16 mouse cellular contexts compared by ENCODE assay signal in the genomic region with DNA sequence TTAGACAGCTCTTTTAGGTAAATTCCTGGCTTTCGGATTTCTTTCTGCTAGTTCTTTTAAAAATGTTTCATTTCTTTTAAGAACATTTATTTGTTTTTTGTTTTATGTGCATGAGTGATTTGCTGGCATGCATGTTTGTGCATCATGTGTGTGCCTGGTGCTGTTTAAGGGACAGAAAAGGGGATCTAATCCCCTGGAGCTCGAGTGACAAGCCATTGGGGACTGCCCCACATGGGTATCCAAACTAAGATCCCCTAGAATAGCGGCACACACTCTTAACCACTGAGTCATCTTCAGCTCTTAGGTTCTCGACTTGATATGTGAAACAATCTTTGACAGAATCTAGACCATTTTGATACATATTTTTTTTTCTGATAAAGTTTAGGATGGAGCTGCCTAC.
"Had no signal": no experiment of that assay in that cellular context is flagged by ENCODE, and none has a peak within 500 bp of the region (broad histone marks: within the 10 kb centered on the region; RNA-seq: fewer than 3 reads in every experiment).

No protein-coding gene starts in this region.

- H3K4me3 ChIP-seq: neural tube, embryonic 13.5 days; neural tube, embryonic 15.5 days; stomach, embryonic 15.5 days had no signal

- DNase-seq: retina, postnatal 1 day; right cerebral cortex, adult 18-20 months; right cerebral cortex, postnatal 14 days; right cerebral cortex, postnatal 25 days; right cerebral cortex, postnatal 4 days; spleen, adult 18-20 months; thymus, adult 18-20 months; thymus, adult 2 months; thymus, postnatal 14 days; thymus, postnatal 25 days; thymus, postnatal 36 days; thymus, postnatal 4 days had no signal

- H3K27ac ChIP-seq: neural tube, embryonic 13.5 days; stomach, embryonic 15.5 days; stomach, postnatal 0 days had no signal

- H3K9me3 ChIP-seq: neural tube, embryonic 13.5 days; neural tube, embryonic 15.5 days; stomach, embryonic 15.5 days had no signal

- H3K9ac ChIP-seq: neural tube, embryonic 13.5 days; neural tube, embryonic 15.5 days; stomach, embryonic 15.5 days had no signal

- H3K4me2 ChIP-seq: neural tube, embryonic 13.5 days; neural tube, embryonic 15.5 days; stomach, embryonic 15.5 days had no signal

- H3K4me1 ChIP-seq: stomach, embryonic 15.5 days had no signal

- H3K27me3 ChIP-seq: neural tube, embryonic 13.5 days; neural tube, embryonic 15.5 days; stomach, embryonic 15.5 days had no signal

- H3K36me3 ChIP-seq: neural tube, embryonic 13.5 days; neural tube, embryonic 15.5 days; stomach, embryonic 15.5 days had no signal
